Mouse (Mus musculus) gastrocnemius, postnatal 25 days (tissue): Measurements from ENCODE around the gene Proca1. TPM values are rescaled to one million over a fixed set of nuclear protein-coding genes. Genes with fewer than 3 reads are reported as not detected.

Experiments
- DNase-seq: peaks from one replicate; pipeline ENCODE4 v3.0.0; 2022
- long read RNA-seq, 2 experiments: library from polyadenylated mRNA; stranded (forward); transcript quantifications; one replicate each; pipeline ENCODE4 v2.0.0; 2021
- total RNA-seq, 2 experiments: library from RNA; stranded (reverse); gene quantifications; 1 replicate in 1 of 2; 2 replicates in 1 of 2; pipeline ENCODE4 v1.2.3; 2021

Gene Proca1
- 1 to 10 TPM in 1 of 2 experiments, under 1 TPM in 1; 0.28 to 1.3 TPM for total RNA-seq
- long read RNA-seq, experiment 1, partial matches to known transcripts: 0 of 3 reads
- long read RNA-seq, experiment 1, other reads (novel, unspliced or antisense): 3 of 3 reads
- long read RNA-seq, experiment 2, partial matches to known transcripts: 0 of 4 reads
- long read RNA-seq, experiment 2, other reads (novel, unspliced or antisense): 4 of 4 reads

DNA sequence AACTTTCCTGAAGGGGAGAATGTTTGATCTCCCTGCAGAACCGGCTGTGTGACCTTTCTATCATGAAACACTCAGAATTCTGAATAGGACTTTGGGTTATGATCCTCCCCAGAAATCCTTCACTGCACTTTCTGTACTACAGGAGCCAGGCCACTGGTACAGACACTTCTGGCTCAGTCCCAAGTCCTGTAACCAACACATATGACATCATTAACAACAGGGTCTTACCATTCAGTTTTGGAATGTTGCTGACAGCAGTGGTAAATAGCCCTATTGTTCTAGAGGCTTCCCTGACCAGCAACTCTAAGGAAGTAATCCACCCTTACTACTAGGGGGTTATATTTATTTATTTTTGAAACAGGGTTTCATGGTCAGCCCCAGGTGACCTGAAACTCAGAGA is at the start of gene Proca1:
TSS of gene Proca1 (plus strand) at position 280 of the 400 bp plus-strand sequence.
- DNase-seq: no peak

DNA sequence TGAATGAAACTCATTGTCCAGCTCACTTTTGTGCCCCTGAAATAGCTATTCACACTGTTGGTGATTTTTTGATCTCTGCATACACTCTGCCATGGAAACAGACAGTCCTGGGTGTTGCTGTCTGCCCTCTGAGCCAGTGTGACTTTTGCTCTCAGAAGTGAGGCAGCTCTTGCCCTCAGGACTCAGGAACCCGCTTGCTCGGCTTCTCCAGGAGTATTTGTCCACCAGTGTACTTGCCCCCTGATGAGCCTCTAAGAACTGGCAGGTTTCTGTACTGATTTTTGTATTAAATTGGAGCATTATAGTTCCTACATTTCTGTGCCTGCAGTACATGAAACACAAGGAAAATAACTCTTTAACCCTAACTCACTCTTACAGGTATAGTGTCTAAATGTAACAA is 49.7 kb upstream of the Proca1 start:
- no peak for DNase-seq

DNA sequence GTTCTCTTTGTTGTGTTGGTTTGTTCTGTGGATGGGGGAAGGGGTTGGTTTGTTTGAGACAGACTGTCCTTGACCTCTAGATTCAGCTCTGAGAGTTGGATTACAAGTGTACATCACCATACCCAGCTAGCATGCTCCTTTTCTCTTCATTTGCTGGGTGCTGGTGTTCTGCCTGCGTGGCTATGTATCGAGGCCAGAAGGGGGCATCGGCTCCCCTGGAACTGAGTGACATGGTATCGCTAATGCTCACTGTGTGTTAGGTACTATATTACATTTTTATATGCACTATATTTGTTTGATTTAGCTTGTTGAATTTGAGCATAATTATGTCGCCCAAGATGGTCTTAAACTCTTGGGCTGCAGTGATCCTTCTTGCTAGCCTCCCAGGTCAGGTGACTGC is 47.0 kb upstream of the Proca1 start:
- DNase-seq: no peak

DNA sequence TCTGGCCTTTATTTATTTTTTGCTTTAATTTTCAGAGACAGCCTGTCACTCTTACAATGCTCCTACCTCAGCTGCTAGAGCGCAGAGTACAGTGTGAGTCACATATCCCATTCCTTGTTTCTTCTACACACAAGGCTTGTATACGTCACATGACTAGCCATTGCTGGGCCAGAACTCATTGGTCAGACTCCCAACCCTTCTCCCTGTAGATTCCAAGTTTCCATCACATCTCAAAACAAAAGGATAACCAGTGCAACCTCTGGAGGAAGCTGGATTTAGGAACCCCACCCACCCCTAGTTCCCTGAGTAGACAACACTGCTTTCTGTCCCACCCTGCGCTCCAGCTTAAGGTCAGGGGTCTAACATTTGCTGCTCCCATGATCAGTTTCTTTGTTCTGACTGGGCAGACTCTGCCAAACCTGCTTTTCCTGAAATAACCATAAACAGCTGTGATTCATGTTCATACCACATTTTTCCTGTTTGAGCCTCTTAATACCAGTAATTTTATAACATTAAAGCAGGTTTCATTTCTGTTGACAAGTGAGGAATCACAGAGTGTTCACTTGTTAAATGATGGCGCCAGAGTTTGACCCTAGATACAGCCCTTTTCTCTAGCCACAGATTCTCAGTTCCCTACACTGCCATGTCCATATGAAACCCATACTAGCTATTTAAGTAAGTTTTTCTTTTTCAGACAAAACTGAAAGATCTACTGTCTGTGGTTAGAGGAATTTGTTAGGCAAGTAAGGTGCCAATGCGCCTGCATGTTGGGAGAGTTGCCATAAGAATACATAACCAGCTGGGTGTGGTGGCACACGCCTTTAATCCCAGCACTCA is 46.3 kb upstream of the Proca1 start:
- no peak for DNase-seq

DNA sequence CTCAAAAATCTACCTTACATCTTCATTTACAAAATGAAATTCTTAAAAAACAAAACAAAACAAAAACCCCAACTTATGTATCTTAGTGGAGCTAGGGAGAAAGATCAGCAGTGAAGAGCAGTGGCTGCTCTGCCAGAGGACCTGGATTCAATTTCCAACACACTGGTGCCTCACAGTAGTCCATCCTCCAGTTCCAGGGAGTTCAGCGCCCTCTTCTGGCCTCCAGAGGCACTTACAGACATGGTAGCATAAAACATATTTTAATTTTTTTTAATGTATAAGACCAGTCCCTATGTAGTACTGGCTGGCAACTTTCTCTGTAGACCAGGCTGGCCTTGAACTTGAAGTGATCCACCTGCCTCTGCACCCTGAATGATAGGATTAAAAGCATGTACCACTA is 42.0 kb upstream of the Proca1 start:
- no peak for DNase-seq

DNA sequence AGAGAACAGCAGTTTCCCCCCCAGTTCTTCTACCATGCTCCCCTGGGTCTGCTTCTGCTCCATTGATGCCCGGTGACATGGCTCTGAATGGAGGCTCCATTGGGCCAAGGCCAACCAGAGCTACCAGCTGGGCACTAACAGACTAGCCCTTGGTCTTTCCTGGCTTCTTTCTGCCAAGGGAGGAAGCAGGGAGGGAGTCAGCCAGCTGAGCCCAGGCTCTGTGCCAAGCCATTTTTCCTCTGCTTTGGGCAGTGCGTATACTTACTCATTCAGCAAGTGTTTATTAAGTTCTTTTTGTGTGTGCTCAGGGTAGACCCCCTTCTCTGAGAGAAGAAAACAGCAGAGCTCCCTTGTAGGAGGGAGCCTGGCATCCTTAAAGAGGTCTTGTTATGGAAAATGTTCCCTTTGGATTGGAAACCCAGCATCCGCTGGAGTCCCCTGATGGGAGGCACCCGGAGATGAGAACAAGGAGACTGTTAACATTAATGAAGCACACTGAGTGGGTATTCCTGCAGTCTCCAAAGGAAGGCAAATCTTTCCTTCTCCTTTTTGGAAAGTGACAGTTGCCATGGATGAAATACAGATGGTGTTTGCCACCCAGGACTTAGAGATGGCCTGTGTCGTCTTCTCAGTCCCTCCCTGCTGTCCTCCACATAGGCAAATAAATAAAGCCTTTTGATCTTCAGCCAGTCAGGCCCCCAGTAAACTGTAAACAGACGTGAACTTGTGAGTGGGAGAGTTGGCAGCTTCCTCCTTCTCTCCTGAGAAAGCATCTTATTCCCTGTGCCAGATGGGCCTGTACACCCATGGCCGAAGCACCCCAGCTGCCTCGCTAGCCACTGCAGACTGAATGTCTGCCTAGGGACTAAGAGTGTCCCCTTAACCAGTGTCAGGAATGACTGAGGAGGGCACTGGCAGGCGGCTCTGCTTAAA is 40.6 kb upstream of the Proca1 start:
- peak; percentile 66 for DNase-seq

DNA sequence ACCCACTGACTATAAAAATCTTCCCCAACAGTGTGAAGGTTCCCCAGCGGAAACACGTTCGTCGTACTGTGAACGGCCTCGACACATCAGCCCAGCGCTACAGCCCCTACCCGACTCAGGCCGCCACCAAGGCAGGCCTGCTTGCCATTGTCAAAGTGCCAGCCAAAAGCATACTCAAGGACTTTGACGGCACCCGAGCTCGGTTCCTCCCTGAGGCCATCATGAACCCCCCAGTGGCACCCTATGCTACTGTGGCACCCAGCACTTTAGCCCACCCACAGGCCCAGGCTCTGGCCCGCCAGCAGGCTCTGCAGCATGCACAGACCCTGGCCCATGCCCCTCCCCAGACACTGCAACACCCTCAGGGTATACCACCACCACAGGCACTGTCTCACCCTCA is 39.4 kb upstream of the Proca1 start:
- no peak for DNase-seq

DNA sequence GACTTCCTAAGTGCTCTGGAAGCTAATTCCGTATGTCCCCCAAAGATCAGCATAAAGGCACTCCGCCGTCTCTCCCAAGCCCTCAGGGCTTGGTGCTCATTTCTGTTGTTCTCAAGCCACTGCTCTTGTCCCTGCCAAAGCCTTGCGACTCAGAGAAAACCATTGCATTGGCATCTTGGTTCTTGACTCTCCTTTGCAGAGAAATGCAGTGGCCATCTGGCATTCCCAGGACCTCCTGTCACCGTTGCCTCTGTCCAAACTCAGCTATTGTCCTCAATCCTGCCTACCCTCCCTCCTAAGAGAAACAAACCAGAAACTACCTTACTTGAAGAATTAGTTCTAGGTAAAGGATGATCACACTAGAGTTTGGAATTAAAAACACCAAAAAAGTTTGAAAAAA is 37.5 kb upstream of the Proca1 start:
- DNase-seq: no peak

DNA sequence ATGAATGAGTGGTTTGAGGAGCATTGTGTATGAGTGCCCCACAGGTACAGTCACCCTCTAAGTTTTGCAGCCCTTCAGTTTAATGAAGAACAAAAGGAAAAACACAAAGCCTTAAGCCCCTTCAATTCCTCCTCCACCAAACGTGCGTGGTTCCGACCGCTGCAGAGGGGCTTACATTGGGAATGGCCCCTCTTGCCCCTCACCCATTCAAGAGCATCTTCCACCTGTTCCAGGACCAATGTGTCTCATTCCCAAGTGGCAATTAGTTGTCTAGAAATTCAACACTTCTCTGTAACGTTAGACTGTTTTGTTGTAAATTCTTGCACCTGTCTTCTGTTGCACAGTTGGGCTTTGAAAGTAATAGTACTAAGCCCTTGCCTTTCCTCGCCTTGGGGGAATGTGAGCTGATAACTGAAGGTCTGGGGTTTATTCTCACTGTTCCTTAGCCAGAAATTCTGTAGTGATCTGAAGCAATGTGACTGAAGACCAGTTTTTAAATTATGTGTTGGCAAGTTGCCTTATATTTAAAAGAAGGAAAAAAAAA is 37.0 kb upstream of the Proca1 start:
- DNase-seq: no peak

DNA sequence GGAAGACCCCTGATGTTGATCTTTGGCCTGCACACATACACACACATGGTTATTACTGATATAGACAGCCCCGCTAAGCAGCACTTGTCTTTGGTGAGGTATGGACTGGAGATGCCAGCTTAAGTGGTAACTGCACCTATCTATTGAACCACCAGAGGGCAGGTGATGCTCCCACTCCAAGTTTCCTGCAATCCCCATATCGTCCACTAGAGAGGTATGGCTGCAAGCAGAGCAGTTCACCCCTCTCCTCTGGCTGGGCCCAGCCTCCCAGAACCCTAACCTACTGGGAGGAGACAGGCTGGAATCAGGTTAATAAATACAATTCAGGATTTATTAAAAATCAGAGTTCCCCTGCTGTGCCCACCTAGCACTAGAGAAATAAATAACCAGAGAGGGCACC is 34.1 kb upstream of the Proca1 start:
- DNase-seq: peak; percentile 62

DNA sequence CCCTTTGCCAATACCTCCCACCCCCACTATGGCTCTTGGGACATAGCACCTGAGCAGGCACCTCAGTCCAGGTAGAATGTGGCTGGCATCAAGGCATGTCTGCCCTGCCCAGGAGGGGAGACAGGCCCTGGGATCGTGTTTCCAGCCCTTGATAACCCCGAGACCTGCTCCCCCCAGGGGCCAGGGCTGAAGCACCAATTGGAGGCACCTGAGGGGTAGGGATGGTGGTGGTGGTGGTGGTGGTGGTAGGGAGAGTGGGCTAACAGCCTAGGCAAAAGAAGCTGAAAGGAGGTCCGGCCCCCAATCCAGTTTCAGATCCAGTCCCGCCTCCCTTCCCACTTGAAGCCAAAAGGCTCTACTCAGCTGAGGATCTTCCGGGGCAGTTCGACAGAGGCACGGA is 33.6 kb upstream of the Proca1 start:
- no peak for DNase-seq

DNA sequence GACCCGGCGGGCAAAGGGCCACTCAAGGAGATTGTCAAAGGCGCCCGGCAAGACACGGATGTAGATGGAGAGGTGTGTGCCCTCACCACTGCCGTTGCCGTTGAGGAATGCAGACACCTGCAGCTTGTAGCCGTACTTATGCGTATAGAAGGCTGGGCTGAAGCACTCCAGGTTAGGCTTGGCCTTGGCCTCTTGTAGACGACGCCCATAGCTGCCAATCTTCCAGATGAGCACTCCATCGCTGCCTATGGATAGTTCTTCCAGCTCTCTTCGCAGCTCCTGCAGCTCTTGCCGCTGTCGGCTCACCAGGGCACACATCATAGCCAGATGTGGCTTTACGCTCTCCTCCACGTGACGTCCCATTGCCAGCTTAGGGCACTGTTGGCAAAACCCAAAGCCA is 33.0 kb upstream of the Proca1 start:
- no peak for DNase-seq

DNA sequence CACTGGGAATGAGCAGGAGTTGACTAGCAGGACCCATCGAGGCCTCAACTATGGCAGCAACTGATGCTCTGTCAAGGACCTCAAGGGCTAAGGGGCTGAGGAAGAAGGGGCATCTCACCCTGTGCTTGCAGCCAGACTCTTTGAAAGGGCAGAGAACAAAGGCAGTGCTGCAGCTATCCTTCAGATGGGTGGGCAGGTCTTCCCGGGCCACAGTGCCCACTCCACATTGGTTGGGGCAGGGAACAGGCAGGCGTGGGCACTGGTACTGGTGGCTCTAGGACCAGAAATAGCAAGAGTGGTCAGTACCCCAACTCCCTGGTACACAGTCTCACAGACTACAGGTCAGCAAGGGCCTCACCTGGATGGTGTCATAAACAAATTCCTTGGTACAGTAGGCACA is 32.5 kb upstream of the Proca1 start:
- no peak for DNase-seq

DNA sequence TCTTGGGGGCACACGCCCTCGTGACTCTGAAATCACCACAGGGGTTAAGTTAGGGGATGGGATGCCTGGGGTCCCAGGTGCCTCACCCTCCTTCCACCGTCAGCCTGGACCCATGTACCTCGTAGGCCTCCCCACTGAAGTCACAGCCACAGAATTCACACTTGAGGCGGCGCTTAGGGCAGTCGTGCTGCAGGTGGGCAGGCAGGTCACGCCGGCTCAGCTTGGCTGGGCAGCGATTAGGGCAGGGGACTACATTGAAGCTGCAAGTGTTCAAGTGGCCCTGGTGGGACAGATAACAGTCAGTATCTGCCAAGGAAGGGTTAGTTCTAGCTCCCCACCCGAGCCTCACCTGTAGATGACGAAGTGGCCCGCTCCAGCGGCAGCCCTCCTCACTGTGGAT is 32.0 kb upstream of the Proca1 start:
- no peak for DNase-seq

DNA sequence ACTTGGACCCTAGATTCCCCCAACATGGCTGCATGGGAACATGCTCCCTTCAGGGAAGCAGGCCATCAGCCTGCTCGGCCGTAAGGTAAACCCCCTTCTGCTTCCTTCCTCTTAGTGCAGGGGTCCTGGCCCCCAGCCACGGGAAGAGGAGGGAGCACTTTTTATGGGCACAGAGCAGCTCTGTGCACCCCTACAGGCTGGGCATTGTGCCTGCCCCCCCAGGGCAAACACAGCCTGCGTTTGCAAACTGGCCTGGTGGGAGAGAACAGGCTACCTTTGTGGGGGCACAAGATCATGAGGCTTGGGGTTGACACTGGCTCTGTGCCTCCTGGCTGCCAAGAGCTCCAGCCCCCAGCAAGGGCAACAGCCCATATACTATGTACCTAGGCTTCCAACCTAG is 31.2 kb upstream of the Proca1 start:
- no peak for DNase-seq

DNA sequence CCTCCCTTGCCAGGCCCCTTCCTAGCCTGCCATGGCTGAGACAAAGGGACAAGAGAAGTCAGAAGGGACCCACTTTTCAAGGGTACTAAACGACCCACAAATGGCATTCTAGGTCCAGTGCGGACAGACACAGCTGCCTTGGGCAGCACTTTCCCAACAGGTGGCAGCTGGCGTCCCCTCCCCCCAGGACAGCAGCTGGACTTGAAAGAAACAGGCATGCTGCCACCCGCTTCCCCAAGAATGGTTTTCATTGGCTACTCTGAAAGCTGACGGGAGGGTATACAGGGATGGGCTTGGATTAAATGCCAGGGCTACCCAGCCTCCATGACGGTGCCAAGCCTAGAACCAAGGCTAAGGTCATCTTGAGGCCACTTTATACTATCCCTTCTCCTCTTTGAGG is 30.7 kb upstream of the Proca1 start:
- peak; percentile 73 for DNase-seq

DNA sequence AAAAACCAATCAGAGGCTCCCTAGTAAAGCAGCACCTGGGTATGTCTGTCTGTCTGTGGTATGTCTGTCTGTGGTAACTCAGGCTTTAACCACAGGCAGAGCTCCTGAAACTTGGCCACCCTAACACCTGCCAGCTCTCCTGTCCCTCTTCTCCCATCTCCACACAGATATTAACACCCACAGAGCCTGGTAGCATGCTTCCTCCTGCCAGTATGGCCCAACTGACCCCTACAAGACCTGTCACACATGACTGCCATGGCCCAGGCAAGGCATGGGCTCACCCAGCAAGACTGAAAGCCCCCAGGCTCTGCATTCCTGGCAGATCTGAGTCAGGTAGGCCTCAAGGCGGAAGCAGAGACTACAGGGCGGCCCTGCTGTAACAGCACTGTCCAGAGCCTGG is 30.1 kb upstream of the Proca1 start:
- DNase-seq: no peak

DNA sequence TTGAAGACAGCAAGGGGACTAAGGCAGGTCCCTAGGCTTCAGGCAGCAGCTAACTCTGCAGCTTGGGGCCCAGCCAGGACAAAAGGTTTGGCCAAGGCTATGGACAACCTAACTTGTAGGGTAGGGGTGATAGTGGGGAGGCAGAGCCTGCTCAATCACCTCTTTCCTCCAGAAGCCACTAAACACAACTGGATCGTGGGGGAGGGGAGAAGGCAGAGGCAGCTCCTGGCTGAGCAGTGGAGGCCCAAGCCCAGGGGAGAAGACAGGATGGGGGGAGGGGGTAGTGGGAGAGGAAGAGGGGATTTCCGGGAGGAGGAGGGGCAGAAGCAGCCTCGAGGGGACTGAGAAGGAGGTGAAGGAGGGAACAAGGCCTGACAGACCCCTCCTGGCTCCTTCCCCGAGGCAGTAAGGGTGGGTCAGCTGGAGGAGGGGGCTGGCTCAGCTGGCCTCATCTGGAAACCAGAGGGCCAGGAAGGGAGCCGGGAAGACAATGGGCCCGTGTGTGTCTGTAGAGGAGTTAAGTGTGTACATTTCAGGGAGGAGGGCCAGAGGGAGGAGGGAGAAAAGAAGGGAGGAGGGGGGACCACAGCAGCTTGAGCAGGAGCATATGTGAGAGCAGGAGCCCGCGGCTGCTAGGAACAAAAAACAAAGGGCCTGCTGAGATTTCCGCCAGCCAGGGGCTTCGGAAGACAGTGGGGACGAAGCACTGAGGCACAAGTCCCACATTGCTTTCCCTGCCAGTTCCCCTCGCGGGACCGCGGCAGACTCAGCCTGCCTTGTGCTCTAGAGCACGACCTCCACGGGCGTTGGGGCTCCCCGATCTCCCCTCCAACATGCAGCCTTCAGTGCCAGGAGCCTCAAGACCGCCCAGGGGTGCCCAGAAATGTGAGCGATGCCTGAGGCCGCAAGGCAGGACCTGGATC is 29.2 kb upstream of the Proca1 start:
- peak; percentile 69 for DNase-seq

DNA sequence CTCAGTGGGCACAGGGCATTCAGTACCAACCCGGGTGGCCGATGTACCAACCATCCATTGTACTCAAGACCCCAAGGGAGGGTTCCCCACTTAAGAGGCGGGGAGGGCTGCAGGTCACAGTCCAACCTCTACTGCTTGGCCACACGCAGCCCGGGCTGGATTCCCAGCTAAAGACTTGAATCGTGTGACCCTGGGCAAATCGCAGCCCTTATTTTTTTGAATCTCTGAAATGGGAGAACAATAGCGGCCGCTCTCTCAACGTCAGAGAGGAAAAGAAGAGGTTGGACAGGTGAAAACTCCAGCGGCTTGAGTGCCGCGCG is 28.6 kb upstream of the Proca1 start:
- DNase-seq: no peak

DNA sequence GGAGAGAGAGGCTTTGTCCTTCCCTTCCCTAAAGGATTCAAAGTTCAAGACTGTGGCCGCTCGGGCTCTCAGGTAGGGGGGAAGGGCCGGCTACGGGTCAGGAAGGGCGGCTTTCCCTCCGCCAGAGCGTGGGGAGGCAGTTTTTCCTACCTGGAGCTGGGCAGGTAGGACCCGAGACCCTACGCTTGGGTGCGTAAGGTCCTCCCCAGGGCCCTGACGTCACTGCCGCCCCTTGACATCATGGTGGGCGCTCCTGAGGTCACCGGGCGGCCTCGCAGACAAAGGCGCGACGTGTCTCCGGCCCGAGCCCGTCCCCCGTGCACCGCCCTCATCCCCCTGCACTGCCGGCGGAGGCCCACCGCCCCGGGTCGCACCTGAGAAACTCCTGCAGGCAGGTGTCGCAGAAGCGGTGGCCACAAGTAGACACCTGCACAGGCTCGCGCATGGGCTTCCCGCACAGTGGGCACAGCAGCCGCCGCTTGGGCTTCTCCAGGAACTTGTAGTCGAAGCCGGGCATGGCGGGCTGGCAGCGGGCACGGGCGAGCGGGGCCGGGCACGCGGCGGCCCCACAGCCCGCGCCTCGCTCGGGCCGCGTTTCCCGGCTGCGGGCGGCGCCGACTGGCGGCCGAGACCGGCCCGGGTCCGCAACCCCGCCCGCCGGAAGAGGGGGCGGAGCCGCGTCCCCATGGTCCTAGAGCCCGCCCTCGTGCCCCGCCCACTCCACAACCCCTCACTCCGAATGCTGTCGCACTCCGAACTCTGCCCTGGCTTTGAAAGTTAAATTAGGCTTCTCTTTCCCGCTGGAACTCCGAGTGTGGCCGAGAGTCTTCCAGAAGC is 28.1 kb upstream of the Proca1 start, which contains the start of gene Traf4:
TSS of gene Traf4 (minus strand) at position 666 of the 837 bp plus-strand sequence.
- peak; percentile 85 for DNase-seq

DNA sequence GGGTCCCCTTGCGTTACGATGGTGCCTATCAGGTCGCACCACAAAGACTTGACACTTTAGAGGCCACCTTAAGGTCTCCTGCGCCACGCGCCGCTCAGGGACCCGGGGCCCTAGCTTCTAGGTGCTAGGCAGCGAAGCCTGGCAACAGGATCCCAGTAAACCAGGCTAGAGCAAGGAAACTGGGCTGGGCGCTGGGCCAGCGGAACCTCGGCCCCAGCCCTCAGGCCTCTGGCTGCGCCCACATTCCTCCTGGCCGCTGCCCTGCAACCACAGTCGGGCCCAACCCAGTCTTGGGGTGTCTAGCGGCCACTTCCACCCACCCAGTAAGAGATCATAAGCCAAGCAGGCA is 27.5 kb upstream of the Proca1 start:
- DNase-seq: peak; percentile 51
